In genomic region chr14:8246878-8247277, GRCm38 (mm10) we compare ENCODE assay signal across 25 mouse cellular contexts. TPM values are rescaled to one million over a fixed set of nuclear protein-coding genes. Genes with fewer than 3 reads are reported as not detected.
DNase-seq lines count a peak whose midpoint lies in the region; ATAC-seq and TF ChIP-seq lines count a peak whose summit lies in the region.
"Had no signal": no experiment of that assay in that cellular context is flagged by ENCODE, and none has a peak within 500 bp of the region (broad histone marks: within the 10 kb centered on the region; RNA-seq: fewer than 3 reads in every experiment).

No protein-coding gene starts in this region.

- H3K36me3 ChIP-seq in liver, postnatal 0 days (replicated peaks; ENCODE audit: insufficient read depth, low read length), result peaks cover 2% of the 10 kb centered on the region
- no peaks in the 10 kb centered on the region for H3K36me3 ChIP-seq in liver, embryonic 11.5 days (ENCODE audit: control insufficient read depth, insufficient read depth, low read length)
- H3K36me3 ChIP-seq in lung, postnatal 0 days (ENCODE audit: insufficient read depth, low read length), result no peaks in the 10 kb centered on the region
- H3K36me3 ChIP-seq: embryonic facial prominence, embryonic 10.5 days; embryonic facial prominence, embryonic 12.5 days; forebrain, embryonic 15.5 days; G1E had no signal

- DNase-seq in heart, adult 11 months, result peak; percentile 61
- DNase-seq in heart, postnatal 14 days, result no peak
- DNase-seq in liver, postnatal 0 days, result no peak
- DNase-seq in liver, embryonic 11.5 days (ENCODE audit: low spot score), result no peak
- peak; percentile 75 for DNase-seq in lung, postnatal 0 days (ENCODE audit: low spot score)
- no peak for DNase-seq in lung, postnatal 10 days
- DNase-seq: adrenal gland, adult 8-10 months; adrenal gland, postnatal 14 days; adrenal gland, postnatal 36 days; B cell, adult 2 months; cerebellum, adult 11-12 months; cerebellum, adult 2 months; cerebellum, adult 9-10 months; cerebellum, postnatal 10 days; cerebellum, postnatal 25 days had no signal

- no peak overlapping the region for H3K4me3 ChIP-seq in liver, postnatal 0 days (ENCODE audit: low read depth, low read length)
- no peak overlapping the region for H3K4me3 ChIP-seq in liver, embryonic 11.5 days (ENCODE audit: low read depth, low read length)
- no peak overlapping the region for H3K4me3 ChIP-seq in lung, postnatal 0 days (ENCODE audit: low read depth, low read length)
- H3K4me3 ChIP-seq: embryonic facial prominence, embryonic 10.5 days; embryonic facial prominence, embryonic 12.5 days; forebrain, embryonic 13.5 days; forebrain, embryonic 15.5 days had no signal

- ATAC-seq in liver, postnatal 0 days, result no peak
- ATAC-seq in liver, embryonic 11.5 days (replicated peaks; ENCODE audit: low FRiP score), result no peak
- peak; percentile 76 for ATAC-seq in lung, postnatal 0 days
- ATAC-seq: activated CD4-positive, CD25-positive, alpha-beta regulatory T cell, adult 4 months; CD4-positive, CD25-positive, alpha-beta regulatory T cell, adult 4 months; forebrain, embryonic 13.5 days; forebrain, embryonic 15.5 days; Patski had no signal

- no peak for TF ChIP-seq CTCF in liver, postnatal 0 days (IDR thresholded peaks at IDR 0.05; ENCODE audit: low read depth)
- no peak for TF ChIP-seq CTCF in lung, postnatal 0 days (IDR thresholded peaks at IDR 0.05)

- H3K4me2 ChIP-seq in liver, postnatal 0 days (ENCODE audit: low read depth, low read length), result no peak overlapping the region
- H3K4me2 ChIP-seq in liver, embryonic 11.5 days, result no peak overlapping the region
- H3K4me2 ChIP-seq in lung, postnatal 0 days (replicated peaks; ENCODE audit: low read depth, low read length), result no peak overlapping the region
- H3K4me2 ChIP-seq: embryonic facial prominence, embryonic 12.5 days; forebrain, embryonic 13.5 days; forebrain, embryonic 15.5 days had no signal

- peak overlapping the region; percentile 91 for H3K27ac ChIP-seq in liver, postnatal 0 days (ENCODE audit: low read depth)
- no peak overlapping the region for H3K27ac ChIP-seq in liver, embryonic 11.5 days (ENCODE audit: low read depth, low read length)
- H3K27ac ChIP-seq in lung, postnatal 0 days (ENCODE audit: low read length), result no peak overlapping the region
- H3K27ac ChIP-seq: embryonic facial prominence, embryonic 10.5 days; embryonic facial prominence, embryonic 12.5 days; forebrain, embryonic 13.5 days; forebrain, embryonic 15.5 days had no signal

- H3K27me3 ChIP-seq in liver, postnatal 0 days (ENCODE audit: insufficient read depth, low read length), result no peaks in the 10 kb centered on the region
- H3K27me3 ChIP-seq in liver, embryonic 11.5 days (replicated peaks; ENCODE audit: control insufficient read depth, insufficient read depth, low read length), result no peaks in the 10 kb centered on the region
- H3K27me3 ChIP-seq in lung, postnatal 0 days (replicated peaks; ENCODE audit: insufficient read depth, low read length), result no peaks in the 10 kb centered on the region
- H3K27me3 ChIP-seq: CH12.LX; embryonic facial prominence, embryonic 12.5 days; forebrain, embryonic 13.5 days; forebrain, embryonic 15.5 days; Patski had no signal

- 81% methylated on average over 8 of the region's 8 CpGs for WGBS in liver, postnatal 0 days (ENCODE audit: insufficient replicate concordance)
- WGBS in liver, embryonic 11.5 days, result 81% methylated on average over 8 of the region's 8 CpGs
- 62% methylated on average over 8 of the region's 8 CpGs for WGBS in lung, postnatal 0 days

- intact Hi-C loops in heart, postnatal 14 days (cut with DNase I), result no loop called here

- TF ChIP-seq EP300 in liver, postnatal 0 days (IDR thresholded peaks at IDR 0.05; ENCODE audit: low read depth), result no peak
- TF ChIP-seq EP300 in lung, postnatal 0 days (IDR thresholded peaks at IDR 0.05), result no peak

- H3K9me3 ChIP-seq in liver, postnatal 0 days (ENCODE audit: low read length), result no peaks in the 10 kb centered on the region
- no peaks in the 10 kb centered on the region for H3K9me3 ChIP-seq in liver, embryonic 11.5 days (ENCODE audit: control insufficient read depth, low read length)
- no peaks in the 10 kb centered on the region for H3K9me3 ChIP-seq in lung, postnatal 0 days (ENCODE audit: low read length)
- H3K9me3 ChIP-seq: embryonic facial prominence, embryonic 10.5 days; embryonic facial prominence, embryonic 12.5 days; forebrain, embryonic 13.5 days; forebrain, embryonic 15.5 days; G1E had no signal

- H3K9ac ChIP-seq in liver, postnatal 0 days (replicated peaks), result no peak overlapping the region
- H3K9ac ChIP-seq in liver, embryonic 11.5 days (ENCODE audit: low read depth, low read length), result no peak overlapping the region
- H3K9ac ChIP-seq in lung, postnatal 0 days (replicated peaks; ENCODE audit: low read depth), result no peak overlapping the region
- H3K9ac ChIP-seq: embryonic facial prominence, embryonic 12.5 days; forebrain, embryonic 13.5 days; forebrain, embryonic 15.5 days had no signal

- peaks cover 9% of the 10 kb centered on the region; the same call in 1 of the 2 replicates for H3K4me1 ChIP-seq in liver, postnatal 0 days (ENCODE audit: insufficient read depth)
- no peaks in the 10 kb centered on the region for H3K4me1 ChIP-seq in liver, embryonic 11.5 days (replicated peaks; ENCODE audit: control insufficient read depth, insufficient read depth, low read length)
- no peaks in the 10 kb centered on the region for H3K4me1 ChIP-seq in lung, postnatal 0 days (ENCODE audit: insufficient read depth, low read depth, low read length)
- H3K4me1 ChIP-seq: embryonic facial prominence, embryonic 12.5 days; forebrain, embryonic 13.5 days; forebrain, embryonic 15.5 days had no signal

RNA-seq across cellular contexts. Expression of gene Acox2, which starts 12.3 kb away (rescaled TPM):
- total RNA-seq in heart, postnatal 14 days (2021), result under 1 TPM in 1 of 2 experiments, not detected in 1; 0.48 TPM
- polyA plus RNA-seq in liver, postnatal 0 days (2015; fragmentation: Nextera tagmentation; extraction: Ambion mirVana), result 64.9 and 66.7 TPM in 2 replicates
- polyA plus RNA-seq in liver, embryonic 11.5 days (2014; fragmentation: Nextera tagmentation; extraction: Ambion mirVana), result 1.0 and 1.2 TPM in 2 replicates
- 6.3 and 7.2 TPM in 2 replicates for polyA plus RNA-seq in lung, postnatal 0 days (2015; fragmentation: Nextera tagmentation; extraction: Ambion mirVana)
- total RNA-seq: CH12.LX, G1E had no signal
- polyA plus RNA-seq: activated CD4-positive, CD25-positive, alpha-beta regulatory T cell, adult 4 months; CD4-positive, CD25-positive, alpha-beta regulatory T cell, adult 4 months; embryonic facial prominence, embryonic 10.5 days; embryonic facial prominence, embryonic 12.5 days; forebrain, embryonic 11.5 days; forebrain, embryonic 13.5 days; forebrain, embryonic 15.5 days; G1E had no signal

RNA-seq across cellular contexts. Expression of gene Kctd6, which starts 32.9 kb away (rescaled TPM):
- total RNA-seq in heart, postnatal 14 days (2021), result 10 to 100 TPM; 10.6 to 11.0 TPM
- polyA plus RNA-seq in liver, postnatal 0 days (2015; fragmentation: Nextera tagmentation; extraction: Ambion mirVana), result 9.7 and 10.0 TPM in 2 replicates
- 9.0 and 10.6 TPM in 2 replicates for polyA plus RNA-seq in liver, embryonic 11.5 days (2014; fragmentation: Nextera tagmentation; extraction: Ambion mirVana)
- polyA plus RNA-seq in lung, postnatal 0 days (2015; fragmentation: Nextera tagmentation; extraction: Ambion mirVana), result 18.5 and 19.5 TPM in 2 replicates

Comparison
In these comparisons a context has a peak if more than half of its experiments do, and no peak if none do; other contexts are left out.
1. DNase-seq: peak in heart, adult 11 months (single experiment) and lung, postnatal 0 days (single experiment); none in heart, postnatal 14 days (0 of 2), liver, postnatal 0 days (single experiment), liver, embryonic 11.5 days (single experiment) and lung, postnatal 10 days (single experiment).